Mouse (Mus musculus) spleen, adult 2 months (tissue): Measurements from ENCODE around the gene Snx3. TPM values are rescaled to one million over a fixed set of nuclear protein-coding genes. Genes with fewer than 3 reads are reported as not detected.

Experiments used
- DNase-seq, 2 experiments: peaks; one replicate each; pipeline versions ENCODE4 v3.0.0 to v3.0.0-alpha.2; 2012 to 2021; ENCODE audit warnings: low spot score in 2 of 2, low read depth in 1 of 2
- H3K27ac ChIP-seq: fragments of 200-500 bp; 2 replicates; pipeline ENCODE4 v1.5.1; 2012; ENCODE audit warnings: low read length, inconsistent platforms; ENCODE audit not compliant: insufficient read depth
- H3K27me3 ChIP-seq: fragments of 200-500 bp; 2 replicates; pipeline ENCODE4 v1.6.1; 2012; ENCODE audit warnings: mild to moderate bottlenecking, moderate library complexity, low read length, inconsistent platforms; ENCODE audit not compliant: control insufficient read depth, insufficient read depth
- H3K36me3 ChIP-seq: fragments of 200-500 bp; 2 replicates; pipeline ENCODE4 v1.6.1; 2012; ENCODE audit warnings: mild to moderate bottlenecking, low read length, inconsistent platforms; ENCODE audit not compliant: control insufficient read depth, insufficient read depth
- H3K4me1 ChIP-seq: fragments of 200-500 bp; 2 replicates; pipeline ENCODE4 v1.6.1; 2011; ENCODE audit warnings: inconsistent platforms; ENCODE audit not compliant: control insufficient read depth, insufficient read depth, insufficient read length
- H3K4me3 ChIP-seq: fragments of 200-500 bp; 2 replicates; pipeline ENCODE4 v1.5.1; 2011; ENCODE audit warnings: mild to moderate bottlenecking, inconsistent platforms; ENCODE audit not compliant: insufficient read depth, insufficient read length; ENCODE audit errors: extremely low read depth
- CTCF ChIP-seq: fragments of 200-500 bp; IDR thresholded peaks from 2 replicates; pipeline ENCODE4 v1.5.1; 2011; ENCODE audit warnings: mild to moderate bottlenecking, inconsistent platforms; ENCODE audit not compliant: insufficient read depth, insufficient read length, insufficient replicate concordance; ENCODE audit errors: extremely low read depth
- POLR2A ChIP-seq: fragments of 200-500 bp; IDR thresholded peaks from 2 replicates; pipeline ENCODE4 v1.6.1; 2011; ENCODE audit warnings: low read depth, low read length, inconsistent platforms
- WGBS: fragments of 180-500 bp; shearing (Covaris S2); methylation state at CpG from one replicate; pipeline ENCODE4 v1.1.7; 2018; 5-methylcytosine and 5-hydroxymethylcytosine counted together
- polyA plus RNA-seq: library from polyadenylated mRNA; depleted of rRNA; stranded (reverse); fragments of >200 nt; gene quantifications from 2 replicates; pipeline ENCODE4 v1.2.3, GENCODE M21; 2012

Gene Snx3
- polyA plus RNA-seq, 1 experiment = 152 TPM

DNA sequence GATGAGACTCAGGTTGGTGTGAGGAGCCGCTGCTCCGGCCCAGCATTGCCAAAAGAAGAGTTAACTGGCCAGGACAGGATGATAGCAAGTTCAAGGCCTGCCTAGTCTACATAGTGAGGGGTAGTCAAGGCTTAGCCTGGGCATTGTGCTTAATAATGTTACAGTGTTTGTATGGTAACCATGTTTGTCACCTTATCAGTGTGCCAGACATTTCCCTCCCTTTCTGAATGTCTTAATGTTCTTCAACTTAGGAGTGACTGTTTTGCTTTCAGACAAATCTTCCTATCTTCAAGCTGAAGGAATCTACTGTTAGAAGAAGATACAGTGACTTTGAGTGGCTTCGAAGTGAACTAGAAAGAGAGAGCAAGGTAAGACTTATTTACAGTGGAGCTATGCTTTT lies 23.9 kb downstream of the Snx3 start:
- DNase-seq = no peak
- H3K27ac ChIP-seq = no peak overlapping the region
- H3K4me3 ChIP-seq = no peak overlapping the region
- 87% methylated on average over 3 of the region's 3 CpGs for WGBS
- H3K4me1 ChIP-seq = no peaks in the 10 kb centered on the region
- TF ChIP-seq POLR2A (no peak), CTCF (no peak)
- peaks cover 11% of the 10 kb centered on the region for H3K36me3 ChIP-seq
- no peaks in the 10 kb centered on the region for H3K27me3 ChIP-seq

- Histone ChIP-seq H3K36me3 (peaks cover 16% of the 10 kb centered on the region), H3K4me3 (no peak overlapping the region), H3K27me3 (no peaks in the 10 kb centered on the region), H3K4me1 (no peaks in the 10 kb centered on the region), H3K27ac (peak overlapping the region; percentile 21; the same call in 1 of the 2 replicates)
- WGBS = 83% methylated on average over 11 of the region's 11 CpGs
- TF ChIP-seq CTCF = no peak
- no peak for TF ChIP-seq POLR2A
- DNase-seq = no peak
Measured at GRCm38 (mm10) chr10:42533836-42534453, 32.1 kb downstream of the Snx3 start.

GRCm38 (mm10) chr10:42537571-42538316 lies 35.9 kb downstream of the Snx3 start:
- Histone ChIP-seq H3K4me1 (no peaks in the 10 kb centered on the region), H3K4me3 (no peak overlapping the region), H3K27ac (peak overlapping the region; percentile 19; the same call in 1 of the 2 replicates), H3K27me3 (no peaks in the 10 kb centered on the region), H3K36me3 (peaks cover 12% of the 10 kb centered on the region)
- no peak for DNase-seq
- 83% methylated on average over 9 of the region's 9 CpGs for whole genome bisulfite sequencing
- TF ChIP-seq CTCF (no peak), POLR2A (no peak)

GRCm38 (mm10) chr10:42545707-42546503 lies 44.1 kb downstream of the Snx3 start:
- no peaks in the 10 kb centered on the region for H3K36me3 ChIP-seq
- H3K4me3 ChIP-seq = no peak overlapping the region
- WGBS = 81% methylated on average over 6 of the region's 6 CpGs
- no peak for DNase-seq
- no peak overlapping the region for H3K27ac ChIP-seq
- H3K27me3 ChIP-seq = no peaks in the 10 kb centered on the region
- H3K4me1 ChIP-seq = no peaks in the 10 kb centered on the region
- TF ChIP-seq CTCF = no peak
- TF ChIP-seq POLR2A = no peak

GRCm38 (mm10) chr10:42546507-42546906 lies 44.7 kb downstream of the Snx3 start:
- no peak for DNase-seq
- Histone ChIP-seq H3K4me3 (no peak overlapping the region), H3K27ac (no peak overlapping the region), H3K27me3 (no peaks in the 10 kb centered on the region), H3K4me1 (no peaks in the 10 kb centered on the region), H3K36me3 (no peaks in the 10 kb centered on the region)
- TF ChIP-seq POLR2A = no peak
- no peak for TF ChIP-seq CTCF
- WGBS = 96% methylated on average over 3 of the region's 3 CpGs

DNA sequence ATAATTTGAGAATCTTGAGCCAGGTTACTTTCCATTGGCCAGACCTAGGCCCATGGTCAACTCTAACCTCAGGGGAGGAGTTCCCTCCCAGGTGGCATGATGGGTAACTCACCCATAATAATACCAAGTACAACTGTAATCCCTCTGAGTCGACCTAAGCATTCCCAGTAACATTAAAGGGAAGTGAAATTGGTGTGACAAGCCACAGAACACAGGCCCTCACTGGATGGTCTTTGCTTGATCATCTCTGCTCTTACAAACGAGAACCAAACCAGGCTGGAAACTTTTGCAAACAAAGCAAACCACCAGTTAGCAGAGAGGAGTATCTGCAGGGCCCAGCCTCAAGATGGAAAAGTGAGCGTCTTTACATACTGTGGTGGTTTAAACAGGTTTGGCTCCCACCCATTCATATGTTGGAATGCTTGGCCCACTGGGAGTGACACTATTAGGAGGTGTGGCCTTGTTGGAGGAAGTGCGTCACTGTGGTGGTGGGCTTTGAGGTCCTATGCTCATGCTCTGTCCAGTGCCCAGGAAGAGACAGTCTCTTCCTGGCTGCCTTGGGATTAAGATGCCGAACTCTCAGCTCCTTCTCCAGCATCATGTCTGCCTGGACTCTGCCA lies 57.9 kb downstream of the Snx3 start:
- Histone ChIP-seq H3K4me1 (peaks cover 3% of the 10 kb centered on the region; the same call in 1 of the 2 replicates), H3K4me3 (no peak overlapping the region), H3K27me3 (no peaks in the 10 kb centered on the region), H3K36me3 (no peaks in the 10 kb centered on the region), H3K27ac (no peak overlapping the region)
- WGBS = 63% methylated on average over 5 of the region's 5 CpGs
- no peak for DNase-seq
- TF ChIP-seq POLR2A = no peak
- no peak for TF ChIP-seq CTCF
